ENCODE assay signal across 20 mouse cellular contexts in genomic region chr4:126631922-126632321, GRCm38 (mm10). TPM values are rescaled to one million over a fixed set of nuclear protein-coding genes. Genes with fewer than 3 reads are reported as not detected.
DNase-seq lines count a peak whose midpoint lies in the region; ATAC-seq and TF ChIP-seq lines count a peak whose summit lies in the region.
"Had no signal": no experiment of that assay in that cellular context is flagged by ENCODE, and none has a peak within 500 bp of the region (broad histone marks: within the 10 kb centered on the region; RNA-seq: fewer than 3 reads in every experiment).

No protein-coding gene starts in this region.

- H3K9me3 ChIP-seq in embryonic facial prominence, embryonic 11.5 days (replicated peaks; ENCODE audit: control insufficient read depth, low read length): no peaks in the 10 kb centered on the region
- H3K9me3 ChIP-seq in embryonic facial prominence, embryonic 10.5 days: no peaks in the 10 kb centered on the region
- H3K9me3 ChIP-seq in kidney, postnatal 0 days (replicated peaks; ENCODE audit: low read length): no peaks in the 10 kb centered on the region
- H3K9me3 ChIP-seq: forebrain, embryonic 15.5 days; midbrain, embryonic 13.5 days had no signal

- no peak for ATAC-seq in embryonic facial prominence, embryonic 11.5 days (replicated peaks; ENCODE audit: insufficient number of reproducible peaks, low FRiP score, low TSS enrichment, low read depth)
- no peak for ATAC-seq in kidney, postnatal 0 days (replicated peaks; ENCODE audit: low FRiP score, low read depth)
- ATAC-seq: forebrain, embryonic 15.5 days; midbrain, embryonic 13.5 days had no signal

- no peaks in the 10 kb centered on the region for H3K27me3 ChIP-seq in embryonic facial prominence, embryonic 11.5 days (ENCODE audit: control insufficient read depth, insufficient read depth, low read length)
- peaks cover 19% of the 10 kb centered on the region for H3K27me3 ChIP-seq in embryonic facial prominence, embryonic 10.5 days (replicated peaks; ENCODE audit: low read depth, poor library complexity, severe bottlenecking)
- peaks cover 10% of the 10 kb centered on the region; the same call in 1 of the 2 replicates for H3K27me3 ChIP-seq in kidney, postnatal 0 days (ENCODE audit: insufficient read depth, low read length)

- no peak overlapping the region for H3K27ac ChIP-seq in embryonic facial prominence, embryonic 11.5 days (replicated peaks; ENCODE audit: low read depth, low read length)
- no peak overlapping the region for H3K27ac ChIP-seq in embryonic facial prominence, embryonic 10.5 days (replicated peaks)
- H3K27ac ChIP-seq in kidney, postnatal 0 days: no peak overlapping the region
- no peak overlapping the region for H3K27ac ChIP-seq in bone marrow macrophage, adult 2 months (ENCODE audit: insufficient read depth, low read depth, low read length)
- H3K27ac ChIP-seq: forebrain, embryonic 15.5 days; liver, embryonic 14.5 days; midbrain, embryonic 13.5 days had no signal

- H3K4me1 ChIP-seq in embryonic facial prominence, embryonic 11.5 days (ENCODE audit: control insufficient read depth, insufficient read depth, low read length): no peaks in the 10 kb centered on the region
- peaks cover 20% of the 10 kb centered on the region for H3K4me1 ChIP-seq in embryonic facial prominence, embryonic 10.5 days
- H3K4me1 ChIP-seq in kidney, postnatal 0 days (replicated peaks; ENCODE audit: insufficient read depth, low read length): no peaks in the 10 kb centered on the region
- no peaks in the 10 kb centered on the region for H3K4me1 ChIP-seq in bone marrow macrophage, adult 2 months (ENCODE audit: control insufficient read depth, insufficient read depth, low read length)

- H3K36me3 ChIP-seq in embryonic facial prominence, embryonic 11.5 days (replicated peaks; ENCODE audit: control insufficient read depth, insufficient read depth, low read depth, low read length): no peaks in the 10 kb centered on the region
- H3K36me3 ChIP-seq in embryonic facial prominence, embryonic 10.5 days (replicated peaks): no peaks in the 10 kb centered on the region
- H3K36me3 ChIP-seq in kidney, postnatal 0 days (ENCODE audit: insufficient read depth, low read length): no peaks in the 10 kb centered on the region
- H3K36me3 ChIP-seq: forebrain, embryonic 15.5 days; midbrain, embryonic 13.5 days had no signal

- no peak overlapping the region for H3K4me3 ChIP-seq in embryonic facial prominence, embryonic 11.5 days (ENCODE audit: low read depth, low read length)
- no peak overlapping the region for H3K4me3 ChIP-seq in embryonic facial prominence, embryonic 10.5 days
- H3K4me3 ChIP-seq in kidney, postnatal 0 days (replicated peaks; ENCODE audit: low read depth, low read length): no peak overlapping the region
- H3K4me3 ChIP-seq in bone marrow macrophage, adult 2 months (ENCODE audit: insufficient read depth, low read length): no peak overlapping the region
- H3K4me3 ChIP-seq: forebrain, embryonic 15.5 days; midbrain, embryonic 13.5 days had no signal

- no peak overlapping the region for H3K4me2 ChIP-seq in embryonic facial prominence, embryonic 11.5 days (ENCODE audit: low read depth, low read length)
- no peak overlapping the region for H3K4me2 ChIP-seq in kidney, postnatal 0 days (ENCODE audit: low read length)
- H3K4me2 ChIP-seq: forebrain, embryonic 15.5 days; heart, embryonic 11.5 days; midbrain, embryonic 13.5 days had no signal

- peak; percentile 10 for DNase-seq in embryonic facial prominence, embryonic 11.5 days (ENCODE audit: low spot score)
- no peak for DNase-seq in embryonic facial prominence, embryonic 10.5 days (ENCODE audit: low spot score)
- peak; percentile 45 for DNase-seq in kidney, postnatal 0 days (ENCODE audit: low spot score)
- DNase-seq in kidney, adult 18-20 months: no peak
- peak; percentile 36 for DNase-seq in 3T3-L1 (ENCODE audit: low read depth, low spot score)
- DNase-seq in layer of hippocampus, postnatal 14 days (ENCODE audit: low spot score in 2 of 2): no peak
- DNase-seq in adrenal gland, postnatal 25 days: no peak
- DNase-seq: adrenal gland, postnatal 10 days; cerebellum, adult 8-10 months; gastrocnemius, postnatal 10 days; heart, postnatal 36 days; layer of hippocampus, adult 9-11 months; left cerebral cortex, postnatal 4 days; lung, postnatal 4 days; right cerebral cortex, postnatal 4 days had no signal

- 42% methylated on average over 2 of the region's 2 CpGs for WGBS in embryonic facial prominence, embryonic 11.5 days
- WGBS in embryonic facial prominence, embryonic 10.5 days: 56% methylated on average over 2 of the region's 2 CpGs
- 39% methylated on average over 2 of the region's 2 CpGs for WGBS in kidney, postnatal 0 days

- no peak for TF ChIP-seq POLR2A in bone marrow macrophage, adult 2 months (IDR thresholded peaks at IDR 0.05; ENCODE audit: borderline replicate concordance, low read depth, low read length)

- TF ChIP-seq CTCF in kidney, postnatal 0 days (IDR thresholded peaks at IDR 0.05; ENCODE audit: low read depth): peak; percentile 48
- TF ChIP-seq CTCF in bone marrow macrophage, adult 2 months (IDR thresholded peaks at IDR 0.05; ENCODE audit: low read depth, low read length): 0 out of 2 replicates have a peak, but pooled peaks have one; percentile 22

- no peak overlapping the region for H3K9ac ChIP-seq in embryonic facial prominence, embryonic 11.5 days (replicated peaks; ENCODE audit: low read length)
- H3K9ac ChIP-seq in kidney, postnatal 0 days (ENCODE audit: low read depth, low read length): no peak overlapping the region
- H3K9ac ChIP-seq: forebrain, embryonic 15.5 days; liver, embryonic 14.5 days; midbrain, embryonic 13.5 days had no signal

RNA-seq across cellular contexts. Expression of gene 5730409E04Rik, which starts 22.3 kb away (rescaled TPM):
- 1.4 and 1.8 TPM in 2 replicates for polyA plus RNA-seq in embryonic facial prominence, embryonic 11.5 days (2014; fragmentation: Nextera tagmentation; extraction: Ambion mirVana)
- polyA plus RNA-seq in embryonic facial prominence, embryonic 10.5 days (2016; fragmentation: Nextera tagmentation; extraction: Ambion mirVana): 1.6 and 1.7 TPM in 2 replicates
- polyA plus RNA-seq in kidney, postnatal 0 days (2015; fragmentation: Nextera tagmentation; extraction: Ambion mirVana): 1.3 and 1.9 TPM in 2 replicates
- 11.7 and 13.0 TPM in 2 replicates for polyA plus RNA-seq in bone marrow macrophage, adult 2 months (2012; ENCODE audit: insufficient read depth, insufficient read length, missing spikeins)
- 10 to 100 TPM; 68.6 TPM for total RNA-seq in layer of hippocampus, postnatal 14 days (2021)
- total RNA-seq in adrenal gland, postnatal 25 days (2021): 13.7 and 17.4 TPM in 2 replicates

RNA-seq across cellular contexts. Expression of gene Psmb2, which starts 45.5 kb away (rescaled TPM):
- 562 and 576 TPM in 2 replicates for polyA plus RNA-seq in embryonic facial prominence, embryonic 11.5 days (2014; fragmentation: Nextera tagmentation; extraction: Ambion mirVana)
- 587 and 594 TPM in 2 replicates for polyA plus RNA-seq in embryonic facial prominence, embryonic 10.5 days (2016; fragmentation: Nextera tagmentation; extraction: Ambion mirVana)
- 450 and 458 TPM in 2 replicates for polyA plus RNA-seq in kidney, postnatal 0 days (2015; fragmentation: Nextera tagmentation; extraction: Ambion mirVana)
- polyA plus RNA-seq in bone marrow macrophage, adult 2 months (2012; ENCODE audit: insufficient read depth, insufficient read length, missing spikeins): 171 and 182 TPM in 2 replicates
- 100 to 1,000 TPM; 128 to 130 TPM for total RNA-seq in layer of hippocampus, postnatal 14 days (2021)
- 149 and 179 TPM in 2 replicates for total RNA-seq in adrenal gland, postnatal 25 days (2021)

Comparison
In these comparisons a context has a peak if more than half of its experiments do, and no peak if none do; other contexts are left out.
1. DNase-seq: peak in embryonic facial prominence, embryonic 11.5 days (single experiment), kidney, postnatal 0 days (single experiment) and 3T3-L1 (single experiment); none in embryonic facial prominence, embryonic 10.5 days (single experiment), kidney, adult 18-20 months (single experiment), layer of hippocampus, postnatal 14 days (0 of 2) and adrenal gland, postnatal 25 days (single experiment).